Mouse (Mus musculus): ENCODE measurements at regions not wholly inside any gene's neighbourhood (a gene's known extent, or its start where the extent isn't known, plus 50 kb on each side); places are given as distances from the start of the nearest gene placed in this dataset.
A peak's percentile ranks its signal among the peaks of the same experiment; 100 is the strongest.

DNA sequence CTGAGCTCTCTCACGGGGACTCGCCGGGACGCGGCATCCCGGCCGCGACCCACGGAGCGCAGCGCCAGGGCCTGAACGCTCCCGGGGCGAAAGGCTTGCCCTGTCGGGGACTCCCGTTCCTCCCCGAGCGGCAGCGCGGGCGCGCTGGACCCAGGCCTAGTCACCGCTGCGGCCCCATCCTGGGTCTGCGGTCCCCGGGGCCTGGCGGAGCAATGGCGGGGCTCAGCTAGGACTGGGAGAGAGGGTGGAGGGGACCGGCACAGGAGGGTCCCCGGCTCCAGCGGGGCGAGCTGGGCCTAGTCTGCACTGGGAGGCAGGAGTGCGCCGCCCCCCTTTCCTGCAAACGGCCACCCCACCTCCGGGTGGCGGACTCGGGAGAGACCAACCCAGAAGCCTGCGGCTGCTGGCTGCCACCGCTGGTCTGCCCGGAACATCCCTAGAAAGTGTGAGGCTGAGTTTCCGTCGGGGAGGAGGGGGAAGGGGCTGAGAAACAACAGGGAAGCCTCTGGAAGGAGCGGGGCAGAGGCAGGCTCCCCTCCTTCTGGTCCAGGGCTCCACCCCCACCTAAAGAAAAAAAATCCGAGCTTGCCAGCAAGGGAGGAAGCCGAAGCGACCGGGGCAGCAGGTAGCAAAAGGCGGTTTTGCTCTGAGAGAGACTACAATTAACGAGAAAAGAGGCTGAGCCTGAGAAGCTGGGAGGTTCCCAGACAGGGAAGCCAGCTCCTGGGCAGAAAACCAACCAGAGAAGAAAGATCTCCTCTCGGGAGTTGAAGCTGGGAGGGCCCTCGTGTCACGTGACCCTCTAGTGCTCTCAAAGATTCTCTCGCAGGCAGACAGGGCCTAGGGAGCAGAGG is 67.9 kb upstream of the Cplx2 start:
- Histone ChIP-seq H3K9ac (peak overlapping the region; percentile 98), H3K27ac (peak overlapping the region; percentile 98), H3K9me3 (no peaks in the 10 kb centered on the region), H3K4me2 (replicated peaks) (peak overlapping the region; percentile 79), H3K36me3 (no peaks in the 10 kb centered on the region), H3K4me3 (peak overlapping the region; percentile 76), H3K4me1 (peaks cover 20% of the 10 kb centered on the region), H3K27me3 (replicated peaks) (no peaks in the 10 kb centered on the region)
- under 1% methylated on average over 52 of the region's 54 CpGs for WGBS
- ATAC-seq (ENCODE audit: low FRiP score, low read depth), result peak; percentile 84

DNA sequence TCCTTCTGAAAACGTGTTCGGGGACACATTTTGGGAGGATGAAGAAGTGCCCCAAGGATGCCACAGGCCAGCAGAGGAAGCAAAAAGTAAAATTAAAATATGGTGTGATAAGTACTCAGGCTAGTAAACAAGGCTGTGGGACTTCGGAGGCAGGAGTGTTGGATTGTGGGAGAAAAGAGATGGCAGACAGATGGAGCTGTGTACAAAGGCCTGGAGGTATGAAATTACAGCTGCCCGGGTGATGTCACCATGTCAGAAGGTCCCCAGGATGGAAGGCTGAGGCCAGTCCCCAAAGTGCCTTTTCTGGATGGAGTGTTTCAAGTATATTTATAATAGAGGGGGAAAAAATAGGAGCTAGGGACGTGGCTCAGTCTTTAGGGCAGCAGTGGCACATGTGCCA is 66.9 kb upstream of the Cplx2 start:
- H3K4me1 ChIP-seq, result peaks cover 23% of the 10 kb centered on the region
- H3K4me3 ChIP-seq, result no peak overlapping the region
- H3K27me3 ChIP-seq (replicated peaks), result no peaks in the 10 kb centered on the region
- no peaks in the 10 kb centered on the region for H3K36me3 ChIP-seq
- H3K27ac ChIP-seq, result no peak overlapping the region
- WGBS, result 53% methylated on average over 5 of the region's 5 CpGs
- ATAC-seq (ENCODE audit: low FRiP score, low read depth), result no peak; the same call in 1 of the 2 replicates
- no peak overlapping the region for H3K9ac ChIP-seq
- H3K4me2 ChIP-seq (replicated peaks), result peak overlapping the region; percentile 79
- no peaks in the 10 kb centered on the region for H3K9me3 ChIP-seq

DNA sequence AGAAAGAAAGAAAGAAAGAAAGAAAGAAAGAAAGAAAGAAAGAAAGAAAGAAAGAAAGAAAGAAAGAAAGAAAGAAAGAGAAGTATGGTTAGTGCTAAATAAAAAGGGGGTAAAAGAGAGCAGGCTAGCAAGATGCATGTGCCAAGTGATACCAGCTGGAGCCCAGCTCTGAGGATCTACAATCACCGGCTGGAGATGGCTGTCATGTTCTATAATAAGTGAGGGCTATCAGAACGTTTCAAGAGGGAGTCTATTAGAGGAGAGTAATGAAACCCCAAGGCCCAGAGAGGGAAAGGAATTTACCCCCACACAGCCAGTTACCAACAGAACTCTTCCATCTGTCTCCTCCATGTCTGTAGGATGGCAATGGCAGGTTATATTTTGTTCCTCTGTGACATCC is 62.6 kb upstream of the Cplx2 start:
- WGBS, result 42% methylated on average over 2 of the region's 2 CpGs
- H3K36me3 ChIP-seq, result no peaks in the 10 kb centered on the region
- H3K27ac ChIP-seq, result no peak overlapping the region
- peaks cover 25% of the 10 kb centered on the region for H3K4me1 ChIP-seq
- no peak overlapping the region for H3K9ac ChIP-seq
- H3K4me3 ChIP-seq, result no peak overlapping the region
- no peaks in the 10 kb centered on the region for H3K9me3 ChIP-seq
- ATAC-seq (ENCODE audit: low FRiP score, low read depth), result no peak
- H3K4me2 ChIP-seq (replicated peaks), result no peak overlapping the region
- H3K27me3 ChIP-seq (replicated peaks), result no peaks in the 10 kb centered on the region

DNA sequence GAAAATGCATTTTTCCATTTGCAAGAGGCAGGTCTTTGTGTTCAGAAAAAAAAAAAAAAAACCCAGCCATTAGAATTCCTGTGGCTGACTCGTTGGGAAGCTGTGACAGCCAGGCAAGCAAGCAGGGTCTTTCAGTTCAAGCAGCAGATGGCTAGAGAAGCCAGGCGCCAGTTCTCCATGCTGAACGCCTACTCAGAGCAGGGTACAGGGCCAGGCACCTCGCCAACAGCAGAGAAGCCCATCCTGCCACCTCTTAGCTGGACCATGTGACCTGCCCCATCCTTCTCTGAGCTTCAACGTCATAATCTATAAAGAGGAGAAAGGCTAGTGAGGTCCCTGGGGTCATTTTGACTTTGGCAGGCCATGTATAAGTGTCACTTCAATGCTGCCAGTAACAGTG is 61.8 kb upstream of the Cplx2 start:
- no peaks in the 10 kb centered on the region; the same call in 1 of the 2 replicates for H3K36me3 ChIP-seq
- no peak overlapping the region for H3K4me3 ChIP-seq
- no peak overlapping the region for H3K4me2 ChIP-seq (replicated peaks)
- WGBS, result 38% methylated on average over 5 of the region's 5 CpGs
- no peak overlapping the region for H3K9ac ChIP-seq
- H3K4me1 ChIP-seq, result peaks cover 18% of the 10 kb centered on the region
- H3K9me3 ChIP-seq, result no peaks in the 10 kb centered on the region
- no peaks in the 10 kb centered on the region for H3K27me3 ChIP-seq (replicated peaks)
- no peak overlapping the region for H3K27ac ChIP-seq
- ATAC-seq (ENCODE audit: low FRiP score, low read depth), result 0 out of 2 replicates have a peak, but pooled peaks have one; percentile 34

DNA sequence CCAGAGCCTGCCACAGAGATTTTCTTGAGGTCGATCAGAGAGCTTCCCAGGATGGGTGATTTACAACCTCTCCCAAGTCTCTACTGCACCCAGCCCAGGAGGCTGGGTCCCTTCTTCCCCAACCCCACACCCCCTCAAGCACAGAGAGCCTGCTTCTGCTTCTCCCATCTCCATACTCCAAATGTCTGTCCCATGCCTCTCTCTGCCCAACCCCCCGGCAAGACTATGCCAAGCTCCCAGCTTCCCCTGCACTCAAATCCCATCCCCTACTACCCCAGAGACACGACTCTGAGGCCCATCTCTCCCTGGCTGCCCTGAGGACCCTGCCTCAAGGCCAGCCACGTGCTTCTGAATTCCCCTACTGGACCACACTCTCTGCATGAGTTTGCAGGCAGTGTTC is 61.0 kb upstream of the Cplx2 start:
- Histone ChIP-seq H3K36me3 (no peaks in the 10 kb centered on the region; the same call in 1 of the 2 replicates), H3K9me3 (no peaks in the 10 kb centered on the region), H3K4me2 (replicated peaks) (no peak overlapping the region), H3K27ac (no peak overlapping the region), H3K27me3 (replicated peaks) (no peaks in the 10 kb centered on the region), H3K4me1 (peaks cover 15% of the 10 kb centered on the region), H3K4me3 (no peak overlapping the region), H3K9ac (no peak overlapping the region)
- 47% methylated on average over 4 of the region's 4 CpGs for WGBS
- no peak for ATAC-seq (ENCODE audit: low FRiP score, low read depth)

DNA sequence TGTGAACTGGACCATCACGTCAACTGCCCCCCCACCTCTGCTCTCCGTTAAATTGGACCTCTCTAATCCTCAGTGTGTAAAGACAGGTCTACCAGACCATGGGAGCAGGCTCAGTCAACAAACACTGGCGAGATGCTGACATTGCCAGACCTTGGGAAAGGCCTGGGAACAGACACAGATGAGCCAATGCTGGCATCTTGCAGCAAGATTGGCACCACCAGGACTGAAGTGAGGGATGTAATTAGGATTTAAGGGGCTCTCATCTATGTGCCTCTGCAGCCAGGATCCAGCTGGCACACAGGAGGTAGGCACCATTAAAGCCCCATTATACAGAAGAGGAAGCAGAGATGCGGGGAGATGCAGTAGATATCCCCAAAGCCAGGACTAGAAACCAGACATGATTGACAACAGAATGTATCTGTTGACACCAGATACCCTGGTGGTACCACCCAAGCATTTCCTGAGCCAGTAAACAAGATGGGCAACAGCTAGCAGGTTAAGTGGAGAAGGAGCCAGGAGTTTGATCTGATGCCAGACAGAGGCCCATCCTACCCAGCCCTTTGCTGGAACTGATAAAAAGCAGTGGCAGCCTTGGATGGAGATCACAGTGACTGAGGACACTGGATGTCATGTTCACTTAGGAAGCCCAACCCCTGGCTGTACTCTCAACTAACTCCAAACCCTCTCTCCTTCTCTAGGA is 59.7 kb upstream of the Cplx2 start:
- no peak overlapping the region for H3K9ac ChIP-seq
- no peaks in the 10 kb centered on the region for H3K9me3 ChIP-seq
- H3K4me3 ChIP-seq, result no peak overlapping the region
- WGBS, result 86% methylated on average over 4 of the region's 4 CpGs
- H3K27me3 ChIP-seq (replicated peaks), result no peaks in the 10 kb centered on the region
- H3K36me3 ChIP-seq, result no peaks in the 10 kb centered on the region; the same call in 1 of the 2 replicates
- H3K27ac ChIP-seq, result no peak overlapping the region
- no peak for ATAC-seq (ENCODE audit: low FRiP score, low read depth)
- no peak overlapping the region for H3K4me2 ChIP-seq (replicated peaks)
- peaks cover 15% of the 10 kb centered on the region for H3K4me1 ChIP-seq

DNA sequence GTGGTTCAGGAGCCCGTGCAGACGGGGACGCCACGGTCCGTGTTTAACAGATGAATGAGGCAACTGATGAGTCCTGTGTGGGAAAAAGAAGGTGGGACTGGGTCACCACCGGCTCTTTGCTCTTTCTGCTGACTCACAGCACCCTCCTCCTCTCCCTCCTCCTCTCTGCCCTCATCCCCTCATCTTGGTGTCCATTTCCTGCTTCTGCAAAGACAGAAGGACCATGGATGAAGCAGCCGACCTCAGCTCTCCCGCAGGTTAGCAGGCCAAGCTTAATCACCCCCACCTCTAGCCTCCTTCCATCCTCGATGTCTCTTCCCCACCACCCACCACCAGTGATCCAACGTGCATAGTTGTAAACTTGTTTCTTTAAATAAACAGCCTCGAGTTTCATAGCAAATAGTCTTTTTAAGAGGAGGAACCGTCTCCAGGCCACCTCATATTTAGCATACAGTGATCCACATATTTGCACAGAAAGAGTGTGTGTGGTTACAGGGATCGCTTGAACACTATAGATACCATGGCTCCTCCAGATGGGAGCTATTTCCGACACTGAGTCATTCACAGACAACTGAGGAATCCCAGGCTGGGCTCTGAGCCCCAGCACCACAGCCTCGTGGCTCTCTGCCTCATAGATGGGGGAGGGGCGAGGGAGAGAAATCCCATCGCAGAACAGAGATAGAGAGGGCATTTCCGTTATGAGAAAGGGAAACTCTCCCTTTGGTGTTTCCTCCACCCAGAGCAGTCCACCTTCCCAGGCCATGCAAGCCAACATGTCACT is 58.6 kb upstream of the Cplx2 start:
- H3K9me3 ChIP-seq, result no peaks in the 10 kb centered on the region
- H3K27ac ChIP-seq, result no peak overlapping the region
- H3K4me3 ChIP-seq, result no peak overlapping the region
- H3K4me1 ChIP-seq, result peaks cover 15% of the 10 kb centered on the region
- H3K27me3 ChIP-seq (replicated peaks), result no peaks in the 10 kb centered on the region
- H3K9ac ChIP-seq, result no peak overlapping the region
- H3K4me2 ChIP-seq (replicated peaks), result no peak overlapping the region
- no peak for ATAC-seq (ENCODE audit: low FRiP score, low read depth)
- H3K36me3 ChIP-seq, result no peaks in the 10 kb centered on the region; the same call in 1 of the 2 replicates
- 77% methylated on average over 18 of the region's 18 CpGs for WGBS

DNA sequence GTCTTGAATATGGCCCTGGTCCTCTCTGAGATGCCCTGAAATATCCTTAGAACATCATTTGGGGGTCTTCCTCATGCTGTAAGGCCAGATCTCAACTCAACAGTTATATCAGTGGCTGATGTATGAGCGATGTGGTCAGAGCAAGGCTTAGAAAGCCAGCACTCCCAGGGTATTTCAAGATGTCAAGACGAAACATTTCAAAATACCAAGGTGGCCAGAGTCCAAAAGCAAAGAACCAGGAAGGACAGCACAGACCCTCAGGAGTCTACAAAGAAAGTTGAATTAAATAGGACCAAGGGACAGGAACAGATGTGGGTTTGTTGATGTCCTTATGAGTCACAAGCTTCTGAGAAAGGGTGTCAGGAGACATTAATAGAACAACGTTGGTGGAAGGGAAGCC is 55.8 kb upstream of the Cplx2 start:
- ATAC-seq (ENCODE audit: low FRiP score, low read depth), result no peak

DNA sequence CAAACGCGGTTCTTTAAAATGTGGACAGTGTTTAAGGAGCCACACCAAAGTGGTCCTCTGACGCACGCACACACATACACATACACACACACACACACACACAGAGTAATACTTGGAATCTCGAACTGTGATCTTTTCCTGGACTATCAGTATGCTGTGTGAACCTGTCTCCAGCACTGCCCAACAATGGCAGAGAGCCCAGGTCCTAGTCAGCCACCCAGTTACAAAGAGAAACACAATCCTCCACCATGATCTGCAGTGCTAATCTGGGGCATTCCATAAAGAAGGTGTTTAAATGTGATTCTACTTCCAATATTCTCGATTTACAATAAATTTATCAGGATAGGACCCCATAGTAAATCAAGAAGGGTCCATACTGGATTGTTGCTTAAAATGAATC is 54.2 kb upstream of the Cplx2 start:
- Histone ChIP-seq H3K4me3 (no peak overlapping the region), H3K36me3 (no peaks in the 10 kb centered on the region; the same call in 1 of the 2 replicates), H3K4me1 (peaks cover 6% of the 10 kb centered on the region; the same call in 1 of the 2 replicates), H3K27me3 (replicated peaks) (no peaks in the 10 kb centered on the region), H3K9ac (no peak overlapping the region), H3K9me3 (no peaks in the 10 kb centered on the region), H3K27ac (no peak overlapping the region), H3K4me2 (replicated peaks) (no peak overlapping the region)
- WGBS, result 91% methylated on average over 6 of the region's 6 CpGs
- no peak for ATAC-seq (ENCODE audit: low FRiP score, low read depth)

More for the DNA sequence above, 55.8 kb upstream of the Cplx2 start:
- Histone ChIP-seq H3K9me3 (no peaks in the 10 kb centered on the region), H3K27me3 (replicated peaks) (no peaks in the 10 kb centered on the region), H3K36me3 (no peaks in the 10 kb centered on the region; the same call in 1 of the 2 replicates), H3K4me2 (replicated peaks) (no peak overlapping the region), H3K9ac (no peak overlapping the region), H3K27ac (no peak overlapping the region), H3K4me3 (no peak overlapping the region), H3K4me1 (peaks cover 6% of the 10 kb centered on the region; the same call in 1 of the 2 replicates)
- 91% methylated on average over 3 of the region's 3 CpGs for WGBS

DNA sequence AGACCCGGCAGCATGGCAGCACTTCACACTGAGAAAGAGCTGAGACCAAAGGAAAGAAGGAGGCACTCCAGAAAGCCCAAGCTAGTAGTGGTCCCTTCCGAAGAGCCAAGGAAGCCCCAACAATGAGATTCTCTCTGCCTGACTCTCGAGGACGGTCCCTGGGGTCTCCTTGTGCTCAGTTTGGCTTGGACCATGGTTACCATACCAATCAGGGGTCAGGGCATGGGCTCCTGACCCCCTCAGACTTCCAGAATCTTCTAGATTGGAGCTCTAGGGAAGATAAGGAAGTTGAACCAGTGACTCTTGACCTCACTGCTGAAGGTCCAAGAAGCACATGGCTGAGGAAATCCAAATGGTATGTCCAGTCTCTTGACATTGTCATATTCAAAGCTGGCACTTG is 53.0 kb upstream of the Cplx2 start:
- no peaks in the 10 kb centered on the region for H3K27me3 ChIP-seq (replicated peaks)
- H3K4me3 ChIP-seq, result no peak overlapping the region
- no peak for ATAC-seq (ENCODE audit: low FRiP score, low read depth)
- H3K4me1 ChIP-seq, result peaks cover 2% of the 10 kb centered on the region
- WGBS, result 92% methylated on average over 4 of the region's 4 CpGs
- H3K9ac ChIP-seq, result no peak overlapping the region
- no peaks in the 10 kb centered on the region; the same call in 1 of the 2 replicates for H3K36me3 ChIP-seq
- H3K4me2 ChIP-seq (replicated peaks), result no peak overlapping the region
- H3K27ac ChIP-seq, result no peak overlapping the region
- no peaks in the 10 kb centered on the region for H3K9me3 ChIP-seq

DNA sequence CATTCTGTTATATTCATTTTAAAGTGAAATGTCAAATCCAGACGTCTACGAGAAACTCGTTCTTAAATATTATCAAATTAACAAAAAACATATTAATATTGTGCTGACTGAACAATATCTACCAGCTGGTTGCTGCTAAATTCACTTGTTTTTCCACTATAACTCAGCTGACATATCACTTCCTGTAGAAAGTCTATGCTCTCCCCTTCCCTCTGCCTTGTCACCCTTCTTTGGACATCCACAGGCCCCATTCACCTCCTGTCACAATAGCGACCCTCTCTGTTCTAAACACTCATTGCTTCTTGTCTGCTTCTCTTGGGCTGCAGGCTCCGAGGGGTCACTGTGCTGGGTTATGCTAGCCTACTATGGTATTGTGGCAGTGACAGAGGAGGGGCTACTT is 52.5 kb upstream of the Cplx2 start:
- Histone ChIP-seq H3K36me3 (no peaks in the 10 kb centered on the region; the same call in 1 of the 2 replicates), H3K27me3 (replicated peaks) (no peaks in the 10 kb centered on the region), H3K4me3 (no peak overlapping the region), H3K9me3 (no peaks in the 10 kb centered on the region), H3K9ac (no peak overlapping the region), H3K27ac (no peak overlapping the region), H3K4me2 (replicated peaks) (no peak overlapping the region), H3K4me1 (peaks cover 5% of the 10 kb centered on the region; the same call in 1 of the 2 replicates)
- WGBS, result 86% methylated on average over 5 of the region's 5 CpGs
- no peak for ATAC-seq (ENCODE audit: low FRiP score, low read depth)

DNA sequence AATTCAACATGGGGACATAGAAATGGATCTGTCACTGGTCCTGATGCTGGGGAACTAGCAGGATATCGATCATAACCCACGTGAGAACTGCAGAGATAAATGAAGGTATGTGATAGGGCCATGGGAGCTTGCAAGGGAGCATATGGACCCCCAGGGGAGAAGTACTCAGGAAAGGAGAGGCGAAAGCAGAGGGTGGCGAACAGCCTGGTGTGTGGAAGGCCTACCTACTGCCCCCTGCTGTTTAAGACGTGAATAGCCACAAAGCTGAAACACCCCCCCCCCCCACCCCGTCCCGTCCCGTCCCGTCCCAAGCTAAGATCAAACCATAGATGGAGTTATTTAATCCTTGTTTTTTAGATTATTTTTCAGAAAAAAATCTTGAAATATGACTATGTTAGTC is 50.9 kb upstream of the Cplx2 start:
- H3K27me3 ChIP-seq (replicated peaks), result no peaks in the 10 kb centered on the region
- 67% methylated on average over 9 of the region's 9 CpGs for WGBS

More for the DNA sequence above, 50.9 kb upstream of the Cplx2 start:
- Histone ChIP-seq H3K4me1 (peaks cover 12% of the 10 kb centered on the region; the same call in 1 of the 2 replicates), H3K9ac (no peak overlapping the region), H3K36me3 (no peaks in the 10 kb centered on the region), H3K4me3 (no peak overlapping the region), H3K27ac (no peak overlapping the region), H3K9me3 (no peaks in the 10 kb centered on the region), H3K4me2 (replicated peaks) (no peak overlapping the region)
- no peak for ATAC-seq (ENCODE audit: low FRiP score, low read depth)
